Mouse (Mus musculus) brain, embryonic 14.5 days (tissue): ENCODE measurements at regions not wholly inside any gene's neighbourhood (a gene's known extent, or its start where the extent isn't known, plus 50 kb on each side); places are given as distances from the start of the nearest gene placed in this dataset.

Source experiments
- CTCF ChIP-seq: fragments of 200-500 bp; IDR thresholded peaks from 2 replicates; pipeline ENCODE4 v1.5.1; 2012; ENCODE audit warnings: inconsistent platforms, mild to moderate bottlenecking, moderate library complexity, borderline replicate concordance; ENCODE audit not compliant: insufficient read depth, insufficient read length; ENCODE audit errors: extremely low read depth
- POLR2A ChIP-seq: fragments of 200-500 bp; IDR thresholded peaks from 2 replicates; pipeline ENCODE4 v1.6.1; 2012; ENCODE audit warnings: mild to moderate bottlenecking, inconsistent platforms, borderline replicate concordance; ENCODE audit not compliant: poor library complexity, insufficient read depth, insufficient read length, severe bottlenecking; ENCODE audit errors: extremely low read depth

DNA sequence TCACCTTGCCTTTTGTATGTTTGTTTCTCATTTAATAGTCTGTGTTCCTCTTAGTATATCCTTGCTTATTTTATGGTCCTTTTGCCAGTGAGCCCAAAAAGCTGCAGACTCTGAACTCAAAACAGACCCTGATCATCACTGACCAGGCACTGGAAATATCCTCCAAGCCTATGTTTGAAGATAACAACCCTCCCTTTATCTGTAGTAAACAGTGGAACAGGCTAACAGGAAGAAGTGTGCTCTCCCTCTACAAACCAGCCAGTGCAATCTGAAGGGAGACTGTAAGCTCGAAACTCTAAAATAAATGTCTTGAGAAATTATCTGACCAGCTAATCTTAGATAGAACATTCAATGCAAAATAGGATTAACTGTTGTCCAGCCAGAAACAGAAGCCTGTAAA, 336.4 kb upstream of the Rag2 start:
- TF ChIP-seq CTCF (no peak), POLR2A (no peak)
